Mouse (Mus musculus): ENCODE data around the gene Timm22. TPM values are rescaled to one million over a fixed set of nuclear protein-coding genes. Genes with fewer than 3 reads are reported as not detected.

Gene Timm22
- polyA plus RNA-seq, 1 experiment = not detected

- under 1% methylated on average over 69 of the region's 70 CpGs for WGBS
- H3K27ac ChIP-seq (ENCODE audit: insufficient read depth, low read depth, low read length) = no peak within 1 kb of the TSS; the same call in 1 of the 2 replicates
- peaks cover 13% of the 10 kb centered on the region for H3K4me1 ChIP-seq (ENCODE audit: control insufficient read depth, insufficient read depth, low read length)
- peak within 1 kb of the TSS; percentile 82 for H3K4me3 ChIP-seq (ENCODE audit: insufficient read depth, low read depth, low read length)
- TF ChIP-seq POLR2A (IDR thresholded peaks at IDR 0.05; ENCODE audit: insufficient read depth, low read depth, low read length) = no peak
- no peak for TF ChIP-seq CTCF (IDR thresholded peaks at IDR 0.05; ENCODE audit: insufficient read depth, low read depth, low read length)
Observed at GRCm38 (mm10) chr11:76398798-76399586, 7.8 kb upstream of the Timm22 start, which contains the start of gene Nxn. TSS of gene Nxn (minus strand) at chr11:76399140.

GRCm38 (mm10) chr11:76399587-76400330 is 7.0 kb upstream of the Timm22 start:
- H3K27ac ChIP-seq (ENCODE audit: insufficient read depth, low read depth, low read length) = no peak overlapping the region; the same call in 1 of the 2 replicates
- H3K4me1 ChIP-seq (ENCODE audit: control insufficient read depth, insufficient read depth, low read length) = peaks cover 13% of the 10 kb centered on the region
- no peak overlapping the region for H3K4me3 ChIP-seq (ENCODE audit: insufficient read depth, low read depth, low read length)
- TF ChIP-seq POLR2A (IDR thresholded peaks at IDR 0.05; ENCODE audit: insufficient read depth, low read depth, low read length) = no peak
- TF ChIP-seq CTCF (IDR thresholded peaks at IDR 0.05; ENCODE audit: insufficient read depth, low read depth, low read length) = no peak
- 4% methylated on average over 11 of the region's 11 CpGs for WGBS

- no peak overlapping the region for H3K27ac ChIP-seq (ENCODE audit: insufficient read depth, low read depth, low read length)
- WGBS = 29% methylated on average over 10 of the region's 10 CpGs
- TF ChIP-seq POLR2A (IDR thresholded peaks at IDR 0.05; ENCODE audit: insufficient read depth, low read depth, low read length) (no peak), CTCF (IDR thresholded peaks at IDR 0.05; ENCODE audit: insufficient read depth, low read depth, low read length) (no peak)
- H3K4me1 ChIP-seq (ENCODE audit: control insufficient read depth, insufficient read depth, low read length) = peaks cover 13% of the 10 kb centered on the region
- H3K4me3 ChIP-seq (ENCODE audit: insufficient read depth, low read depth, low read length) = no peak overlapping the region
Observed at GRCm38 (mm10) chr11:76401398-76401797, 5.4 kb upstream of the Timm22 start.

GRCm38 (mm10) chr11:76405113-76405512 is 1.6 kb upstream of the Timm22 start:
- TF ChIP-seq POLR2A (IDR thresholded peaks at IDR 0.05; ENCODE audit: insufficient read depth, low read depth, low read length) (no peak), CTCF (IDR thresholded peaks at IDR 0.05; ENCODE audit: insufficient read depth, low read depth, low read length) (no peak)
- Histone ChIP-seq H3K27ac (ENCODE audit: insufficient read depth, low read depth, low read length) (no peak overlapping the region), H3K4me3 (ENCODE audit: insufficient read depth, low read depth, low read length) (no peak overlapping the region), H3K4me1 (ENCODE audit: control insufficient read depth, insufficient read depth, low read length) (no peaks in the 10 kb centered on the region)
- WGBS = 65% methylated on average over 4 of the region's 4 CpGs

GRCm38 (mm10) chr11:76405626-76406264 is 1.0 kb upstream of the Timm22 start:
- Histone ChIP-seq H3K4me1 (ENCODE audit: control insufficient read depth, insufficient read depth, low read length) (no peaks in the 10 kb centered on the region), H3K27ac (ENCODE audit: insufficient read depth, low read depth, low read length) (no peak overlapping the region), H3K4me3 (ENCODE audit: insufficient read depth, low read depth, low read length) (no peak overlapping the region)
- WGBS = 83% methylated on average over 5 of the region's 5 CpGs
- TF ChIP-seq CTCF (IDR thresholded peaks at IDR 0.05; ENCODE audit: insufficient read depth, low read depth, low read length) = no peak
- TF ChIP-seq POLR2A (IDR thresholded peaks at IDR 0.05; ENCODE audit: insufficient read depth, low read depth, low read length) = no peak

- Histone ChIP-seq H3K27ac (ENCODE audit: insufficient read depth, low read depth, low read length) (no peak overlapping the region), H3K4me3 (ENCODE audit: insufficient read depth, low read depth, low read length) (no peak overlapping the region), H3K4me1 (ENCODE audit: control insufficient read depth, insufficient read depth, low read length) (no peaks in the 10 kb centered on the region; the same call in 1 of the 2 replicates)
- WGBS = 42% methylated on average over 12 of the region's 12 CpGs
- TF ChIP-seq CTCF (IDR thresholded peaks at IDR 0.05; ENCODE audit: insufficient read depth, low read depth, low read length) = no peak
Observed at GRCm38 (mm10) chr11:76410826-76411225, 4.1 kb downstream of the Timm22 start.

- Histone ChIP-seq H3K4me3 (ENCODE audit: insufficient read depth, low read depth, low read length) (no peak overlapping the region), H3K4me1 (ENCODE audit: control insufficient read depth, insufficient read depth, low read length) (no peaks in the 10 kb centered on the region; the same call in 1 of the 2 replicates), H3K27ac (ENCODE audit: insufficient read depth, low read depth, low read length) (no peak overlapping the region)
- 72% methylated on average over 4 of the region's 4 CpGs for WGBS
- TF ChIP-seq CTCF (IDR thresholded peaks at IDR 0.05; ENCODE audit: insufficient read depth, low read depth, low read length) = no peak
- TF ChIP-seq POLR2A (IDR thresholded peaks at IDR 0.05; ENCODE audit: insufficient read depth, low read depth, low read length) = no peak
Observed at GRCm38 (mm10) chr11:76413202-76413601, 6.5 kb downstream of the Timm22 start.

GRCm38 (mm10) chr11:76415001-76415400 is 8.2 kb downstream of the Timm22 start:
- H3K27ac ChIP-seq (ENCODE audit: insufficient read depth, low read depth, low read length) = no peak overlapping the region
- peaks cover 10% of the 10 kb centered on the region for H3K4me1 ChIP-seq (ENCODE audit: control insufficient read depth, insufficient read depth, low read length)

More at GRCm38 (mm10) chr11:76415001-76415400, 8.2 kb downstream of the Timm22 start:
- TF ChIP-seq CTCF (IDR thresholded peaks at IDR 0.05; ENCODE audit: insufficient read depth, low read depth, low read length) (no peak), POLR2A (IDR thresholded peaks at IDR 0.05; ENCODE audit: insufficient read depth, low read depth, low read length) (no peak)
- H3K4me3 ChIP-seq (ENCODE audit: insufficient read depth, low read depth, low read length) = no peak overlapping the region
- WGBS = 63% methylated on average over 4 of the region's 4 CpGs
